Comparison of ENCODE assay signal across 8 mouse cellular contexts in genomic region chr9:106199535-106200272, GRCm38 (mm10). TPM values are rescaled to one million over a fixed set of nuclear protein-coding genes. Genes with fewer than 3 reads are reported as not detected.
A peak's percentile ranks its signal among the peaks of the same experiment; 100 is the strongest.
DNase-seq lines count a peak whose midpoint lies in the region; ATAC-seq and TF ChIP-seq lines count a peak whose summit lies in the region.

Gene Ppm1m, minus strand, starts transcription at chr9:106199746.

- WGBS in heart, embryonic 10.5 days = 34% methylated on average over 18 of the region's 18 CpGs
- 50% methylated on average over 18 of the region's 18 CpGs for WGBS in midbrain, postnatal 0 days

- peaks cover 53% of the 10 kb centered on the region for H3K4me1 ChIP-seq in heart, embryonic 10.5 days
- H3K4me1 ChIP-seq in midbrain, postnatal 0 days (ENCODE audit: insufficient read depth, low read length) = peaks cover 9% of the 10 kb centered on the region; the same call in 1 of the 2 replicates

- H3K9ac ChIP-seq in midbrain, postnatal 0 days (replicated peaks; ENCODE audit: low read length, poor library complexity, severe bottlenecking) = peak within 1 kb of the TSS; percentile 57

- no peak for DNase-seq in layer of hippocampus, adult 8-10 months (ENCODE audit: low spot score in 2 of 2)
- DNase-seq in layer of hippocampus, adult 11-12 months (ENCODE audit: low spot score) = no peak
- DNase-seq in adrenal gland, postnatal 25 days = no peak
- DNase-seq in heart, embryonic 10.5 days (ENCODE audit: low spot score) = no peak
- no peak for DNase-seq in layer of hippocampus, postnatal 36 days
- no peak for DNase-seq in midbrain, postnatal 0 days (ENCODE audit: low spot score)
- DNase-seq in gastrocnemius, postnatal 14 days = no peak
- no peak for DNase-seq in right cerebral cortex, postnatal 36 days (ENCODE audit: low spot score in 2 of 2)

- H3K9me3 ChIP-seq in heart, embryonic 10.5 days = no peaks in the 10 kb centered on the region
- no peaks in the 10 kb centered on the region for H3K9me3 ChIP-seq in midbrain, postnatal 0 days (ENCODE audit: low read length)

- no peaks in the 10 kb centered on the region for H3K27me3 ChIP-seq in heart, embryonic 10.5 days (ENCODE audit: insufficient read depth, poor library complexity, severe bottlenecking)
- H3K27me3 ChIP-seq in midbrain, postnatal 0 days (ENCODE audit: insufficient read depth, low read length) = no peaks in the 10 kb centered on the region

- peaks cover 30% of the 10 kb centered on the region for H3K36me3 ChIP-seq in heart, embryonic 10.5 days
- H3K36me3 ChIP-seq in midbrain, postnatal 0 days (ENCODE audit: insufficient read depth, low read length) = no peaks in the 10 kb centered on the region

- H3K27ac ChIP-seq in heart, embryonic 10.5 days = peak within 1 kb of the TSS; percentile 91
- H3K27ac ChIP-seq in midbrain, postnatal 0 days (ENCODE audit: low read depth, low read length) = 0 out of 2 replicates have a peak within 1 kb of the TSS, but pooled peaks have one; percentile 32

- TF ChIP-seq CTCF in midbrain, postnatal 0 days (IDR thresholded peaks at IDR 0.05) = no peak

- H3K4me3 ChIP-seq in heart, embryonic 10.5 days = peak within 1 kb of the TSS; percentile 78
- H3K4me3 ChIP-seq in midbrain, postnatal 0 days (ENCODE audit: low read depth, low read length) = peak within 1 kb of the TSS; percentile 54

- H3K4me2 ChIP-seq in midbrain, postnatal 0 days (ENCODE audit: low read depth, low read length, poor library complexity, severe bottlenecking) = peak within 1 kb of the TSS; percentile 74

- intact Hi-C loops in gastrocnemius, postnatal 14 days (cut with DNase I; ENCODE audit: low total_unique reads) = no loop called here

- no peak for ATAC-seq in midbrain, postnatal 0 days (ENCODE audit: low FRiP score)

RNA-seq across cellular contexts. Expression of gene Ppm1m, which starts in this region (rescaled TPM):
- 10 to 100 TPM; 21.7 to 27.4 (median 23.0) TPM for total RNA-seq in layer of hippocampus, adult 8-10 months (2022)
- 119 and 156 TPM in 2 replicates for total RNA-seq in adrenal gland, postnatal 25 days (2021)
- 36.4 and 45.0 TPM in 2 replicates for polyA plus RNA-seq in heart, embryonic 10.5 days (2016; fragmentation: Nextera tagmentation; extraction: Ambion mirVana)
- total RNA-seq in layer of hippocampus, postnatal 36 days (2021) = 10 to 100 TPM; 16.0 to 20.8 TPM
- 16.2 and 27.7 TPM in 2 replicates for total RNA-seq in midbrain, postnatal 0 days (2014; rRNA removed)
- 18.5 and 21.3 TPM in 2 replicates for polyA plus RNA-seq in midbrain, postnatal 0 days (2015; fragmentation: Nextera tagmentation; extraction: Ambion mirVana)
- 1 to 10 TPM; 5.1 to 5.5 TPM for total RNA-seq in gastrocnemius, postnatal 14 days (2021)
